Mouse (Mus musculus): ENCODE results near the gene Rab35. TPM values are rescaled to one million over a fixed set of nuclear protein-coding genes. Genes with fewer than 3 reads are reported as not detected.

The Rab35 gene
- polyA plus RNA-seq, 1 experiment = 50.8 TPM

DNA sequence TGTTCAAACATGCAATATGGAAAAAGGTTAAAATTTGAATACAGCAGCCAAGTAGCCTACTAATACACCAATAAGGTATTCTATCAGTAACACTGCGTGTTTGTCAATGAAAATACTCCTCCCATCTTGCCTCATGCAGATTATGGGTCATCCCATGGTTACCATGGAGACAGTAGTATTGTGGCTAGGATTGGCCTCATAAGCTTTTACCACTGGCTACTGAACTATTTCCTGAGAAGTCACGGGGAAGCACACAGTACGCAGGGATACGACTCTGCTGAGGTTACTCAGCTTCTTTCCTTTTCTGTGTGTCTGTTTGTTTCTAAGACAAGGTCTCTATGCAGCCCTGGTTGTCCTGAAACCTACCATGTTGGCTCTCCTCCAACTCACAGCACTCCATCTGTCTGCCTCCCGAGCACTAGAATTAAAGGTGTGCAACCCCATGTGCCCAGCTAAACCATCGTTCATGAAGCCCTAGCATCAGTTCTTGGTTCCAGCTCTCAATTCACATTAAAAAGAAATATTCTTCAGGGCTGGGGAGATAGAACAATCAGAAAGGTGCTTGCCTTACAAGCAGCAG lies 63.6 kb downstream of the Rab35 start:
- TF ChIP-seq CTCF (IDR thresholded peaks at IDR 0.05; ENCODE audit: extremely low read depth, insufficient read length, insufficient replicate concordance, low read depth, low read length) = no peak
- TF ChIP-seq POLR2A (IDR thresholded peaks at IDR 0.05; ENCODE audit: low read depth, low read length) = no peak
- Histone ChIP-seq H3K4me1 (ENCODE audit: control insufficient read depth, insufficient read depth, insufficient read length, low read length) (no peaks in the 10 kb centered on the region), H3K4me3 (ENCODE audit: low read depth, low read length) (no peak overlapping the region), H3K27ac (ENCODE audit: insufficient read depth, low read depth, low read length) (no peak overlapping the region), H3K27me3 (ENCODE audit: control insufficient read depth, insufficient read depth, low read length) (no peaks in the 10 kb centered on the region; the same call in 1 of the 2 replicates), H3K36me3 (ENCODE audit: control insufficient read depth, insufficient read depth, low read length) (no peaks in the 10 kb centered on the region)
- WGBS = 52% methylated on average over 6 of the region's 6 CpGs

- 78% methylated on average over 5 of the region's 5 CpGs for WGBS
- H3K27ac ChIP-seq (ENCODE audit: insufficient read depth, low read depth, low read length) = no peak overlapping the region
Observed at GRCm38 (mm10) chr5:115696811-115697210, 65.1 kb downstream of the Rab35 start.

More at GRCm38 (mm10) chr5:115696811-115697210, 65.1 kb downstream of the Rab35 start:
- Histone ChIP-seq H3K36me3 (ENCODE audit: control insufficient read depth, insufficient read depth, low read length) (no peaks in the 10 kb centered on the region), H3K27me3 (ENCODE audit: control insufficient read depth, insufficient read depth, low read length) (no peaks in the 10 kb centered on the region; the same call in 1 of the 2 replicates), H3K4me1 (ENCODE audit: control insufficient read depth, insufficient read depth, insufficient read length, low read length) (no peaks in the 10 kb centered on the region), H3K4me3 (ENCODE audit: low read depth, low read length) (no peak overlapping the region)
- TF ChIP-seq CTCF (IDR thresholded peaks at IDR 0.05; ENCODE audit: extremely low read depth, insufficient read length, insufficient replicate concordance, low read depth, low read length) (no peak), POLR2A (IDR thresholded peaks at IDR 0.05; ENCODE audit: low read depth, low read length) (no peak)

Other genes starting within 250 kb of the Rab35 start
- 4.6 and 9.0 TPM in 2 replicates for gene Msi1, start 202.3 kb upstream of the Rab35 start, polyA plus RNA-seq (2012; rRNA removed)
- 5.2 and 2,024 TPM in 2 replicates for gene Pla2g1b, start 165.6 kb upstream of the Rab35 start, polyA plus RNA-seq (2012; rRNA removed)
- gene Sirt4, start 147.2 kb upstream of the Rab35 start, polyA plus RNA-seq (2012; rRNA removed) = 9.9 and 13.6 TPM in 2 replicates
- 65.1 and 136 TPM in 2 replicates for gene Pxn, start 125.2 kb upstream of the Rab35 start, polyA plus RNA-seq (2012; rRNA removed)
- 1,193 and 2,017 TPM in 2 replicates for gene Rplp0, start 72.4 kb upstream of the Rab35 start, polyA plus RNA-seq (2012; rRNA removed)
- gene Gcn1l1, start 66.7 kb upstream of the Rab35 start, polyA plus RNA-seq (2012; rRNA removed) = 26.4 and 30.7 TPM in 2 replicates
- 8.4 and 15.5 TPM in 2 replicates for gene Bicdl1, start 99.7 kb downstream of the Rab35 start, polyA plus RNA-seq (2012; rRNA removed)
- 2.0 and 2.8 TPM in 2 replicates for gene Cit, start 213.4 kb downstream of the Rab35 start, polyA plus RNA-seq (2012; rRNA removed)

Data from small intestine, adult 2 months (tissue).